Mouse (Mus musculus) bone marrow macrophage, adult 2 months (primary cell): ENCODE measurements around the gene Hspa14. TPM values are rescaled to one million over a fixed set of nuclear protein-coding genes. Genes with fewer than 3 reads are reported as not detected.

Source experiments
- H3K27ac ChIP-seq: 2 replicates; pipeline ENCODE4 v1.5.1; 2012; ENCODE audit warnings: low read depth, low read length; ENCODE audit not compliant: insufficient read depth
- H3K4me1 ChIP-seq: 2 replicates; pipeline ENCODE4 v1.6.1; 2012; ENCODE audit warnings: low read length; ENCODE audit not compliant: control insufficient read depth, insufficient read depth
- H3K4me3 ChIP-seq: 2 replicates; pipeline ENCODE4 v1.5.1; 2012; ENCODE audit warnings: mild to moderate bottlenecking, low read length, moderate library complexity; ENCODE audit not compliant: insufficient read depth
- CTCF ChIP-seq: IDR thresholded peaks from 2 replicates; pipeline ENCODE4 v1.5.1; 2012; ENCODE audit warnings: low read depth, mild to moderate bottlenecking, low read length, moderate library complexity
- POLR2A ChIP-seq: IDR thresholded peaks from 2 replicates; pipeline ENCODE4 v1.6.1; 2012; ENCODE audit warnings: mild to moderate bottlenecking, low read depth, low read length, borderline replicate concordance
- polyA plus RNA-seq: library from polyadenylated mRNA; stranded (reverse); fragments of >200 nt; gene quantifications from 2 replicates; pipeline ENCODE4 v1.2.4, GENCODE M21; 2012; ENCODE audit not compliant: missing spikeins, insufficient read depth, insufficient read length

The Hspa14 gene
- polyA plus RNA-seq, 1 experiment = 43.0 TPM

- TF ChIP-seq CTCF (no peak), POLR2A (no peak)
Observed at GRCm38 (mm10) chr2:3445984-3446383, 66.6 kb downstream of the Hspa14 start.

DNA sequence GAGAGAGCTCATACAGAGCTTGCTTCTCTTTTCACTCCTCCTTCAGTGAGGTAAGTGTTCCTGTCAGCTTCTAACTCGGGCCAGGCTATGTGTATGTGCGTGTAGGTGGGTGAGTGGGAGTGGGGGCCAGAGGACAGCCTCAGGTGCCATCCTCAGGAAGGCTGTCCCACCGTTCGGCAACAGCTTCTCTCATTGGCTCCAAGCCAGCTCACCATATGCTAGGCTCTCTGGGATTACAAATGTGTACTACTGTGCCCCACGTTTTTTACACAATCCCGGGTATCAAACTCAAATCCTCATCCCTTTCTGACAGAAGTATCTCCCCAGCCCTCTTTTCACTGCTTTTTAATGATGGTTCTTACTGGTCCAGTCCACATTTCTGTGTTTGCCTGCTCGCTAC lies 68.4 kb downstream of the Hspa14 start:
- Histone ChIP-seq H3K4me1 (no peaks in the 10 kb centered on the region), H3K4me3 (no peak overlapping the region)
- TF ChIP-seq POLR2A (no peak), CTCF (no peak)

More at GRCm38 (mm10) chr2:3445984-3446383, 66.6 kb downstream of the Hspa14 start:
- Histone ChIP-seq H3K4me1 (no peaks in the 10 kb centered on the region), H3K27ac (no peak overlapping the region), H3K4me3 (no peak overlapping the region)

More for the DNA sequence above, 68.4 kb downstream of the Hspa14 start:
- H3K27ac ChIP-seq = no peak overlapping the region

Other genes with a start within 250 kb of the Hspa14 start
- 18.3 and 20.6 TPM in 2 replicates for gene Nmt2, start 228.6 kb downstream of the Hspa14 start, polyA plus RNA-seq
- gene Rpp38, start 180.2 kb downstream of the Hspa14 start, polyA plus RNA-seq = 4.7 and 5.5 TPM in 2 replicates
- not detected in 2 replicates for gene Acbd7, start 176.6 kb downstream of the Hspa14 start, polyA plus RNA-seq
- not detected in 2 replicates for gene Olah, start 115.6 kb downstream of the Hspa14 start, polyA plus RNA-seq
- 2.4 TPM in 1 of 2 replicates, not detected in the other for gene Meig1, start 90.2 kb downstream of the Hspa14 start, polyA plus RNA-seq
- gene Dclre1c, start 88.7 kb downstream of the Hspa14 start, polyA plus RNA-seq = 136 and 140 TPM in 2 replicates
- gene Suv39h2, start 37.8 kb downstream of the Hspa14 start, polyA plus RNA-seq = 1.1 and 1.5 TPM in 2 replicates
- 2.5 and 2.7 TPM in 2 replicates for gene Gm45902, start within 50 bp of the Hspa14 start, polyA plus RNA-seq
- 0.97 and 1.1 TPM in 2 replicates for gene Cdnf, start 216 bp upstream of the Hspa14 start, polyA plus RNA-seq
- gene Fam107b, start 57.7 kb upstream of the Hspa14 start, polyA plus RNA-seq = 38.3 and 39.0 TPM in 2 replicates